Mouse (Mus musculus) large intestine, adult 2 months (tissue): ENCODE results near the gene Zfp462. TPM values are rescaled to one million over a fixed set of nuclear protein-coding genes. Genes with fewer than 3 reads are reported as not detected.

Experiments
- DNase-seq: peaks from one replicate; pipeline ENCODE4 v3.0.0-alpha.2; 2012; ENCODE audit warnings: low read depth, low spot score
- WGBS: fragments of 180-500 bp; shearing (Covaris S2); methylation state at CpG from one replicate; pipeline ENCODE4 v1.1.7; 2018; 5-methylcytosine and 5-hydroxymethylcytosine counted together
- polyA plus RNA-seq: library from polyadenylated mRNA; depleted of rRNA; stranded (reverse); fragments of >200 nt; gene quantifications from 2 replicates; pipeline ENCODE4 v1.2.3, GENCODE M21; 2012

Gene Zfp462
- polyA plus RNA-seq, 1 experiment, result 3.5 TPM

DNA sequence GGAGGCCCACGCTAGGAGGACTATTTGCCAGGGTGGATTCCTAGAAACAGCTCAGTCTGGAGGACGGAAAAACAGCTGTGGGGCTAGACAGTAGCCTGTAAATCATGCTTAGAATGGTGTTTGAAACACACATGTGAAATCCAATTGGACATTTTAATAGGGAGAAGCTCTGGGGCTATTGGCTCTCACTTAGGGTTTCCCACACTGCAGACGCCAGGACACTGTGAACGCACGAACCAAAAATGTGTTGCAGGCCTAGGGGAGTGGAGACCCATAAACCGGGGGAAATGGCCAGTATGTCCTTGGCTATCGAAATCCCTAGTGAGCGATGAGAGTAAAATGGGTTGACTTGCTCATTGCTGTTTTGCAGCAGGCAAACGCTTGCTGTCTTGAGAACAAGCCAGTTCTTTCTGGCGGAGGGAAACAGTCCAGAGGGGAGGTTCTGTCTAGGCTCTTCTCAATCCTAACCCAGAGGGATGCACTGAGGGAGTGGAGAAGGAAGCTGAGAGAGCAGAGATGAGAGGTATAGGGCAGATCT lies 81.3 kb downstream of the Zfp462 start:
- WGBS, result 70% methylated on average over 10 of the region's 10 CpGs

DNA sequence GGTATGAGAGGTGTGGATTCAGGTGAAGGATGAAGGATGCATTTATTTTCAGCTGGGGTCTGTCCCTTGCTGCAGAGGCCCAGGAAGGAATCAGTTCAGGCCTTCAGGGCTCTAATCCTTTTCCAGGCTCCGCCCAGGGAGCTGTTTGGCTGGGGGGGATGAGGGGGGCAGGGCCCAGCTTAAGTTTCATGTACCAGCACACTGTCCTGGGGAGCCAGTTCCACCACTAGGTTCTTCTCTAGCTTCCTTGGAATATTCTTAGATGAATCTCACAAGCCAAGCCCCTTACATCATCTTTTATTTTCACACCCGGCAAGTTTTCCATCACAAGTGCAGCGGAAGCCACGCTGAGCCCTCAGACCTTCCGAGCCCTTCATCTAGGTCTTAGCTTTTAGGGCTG lies 85.6 kb downstream of the Zfp462 start:
- 80% methylated on average over 5 of the region's 5 CpGs for WGBS
- DNase-seq, result no peak

More for the DNA sequence above, 81.3 kb downstream of the Zfp462 start:
- DNase-seq, result no peak

DNA sequence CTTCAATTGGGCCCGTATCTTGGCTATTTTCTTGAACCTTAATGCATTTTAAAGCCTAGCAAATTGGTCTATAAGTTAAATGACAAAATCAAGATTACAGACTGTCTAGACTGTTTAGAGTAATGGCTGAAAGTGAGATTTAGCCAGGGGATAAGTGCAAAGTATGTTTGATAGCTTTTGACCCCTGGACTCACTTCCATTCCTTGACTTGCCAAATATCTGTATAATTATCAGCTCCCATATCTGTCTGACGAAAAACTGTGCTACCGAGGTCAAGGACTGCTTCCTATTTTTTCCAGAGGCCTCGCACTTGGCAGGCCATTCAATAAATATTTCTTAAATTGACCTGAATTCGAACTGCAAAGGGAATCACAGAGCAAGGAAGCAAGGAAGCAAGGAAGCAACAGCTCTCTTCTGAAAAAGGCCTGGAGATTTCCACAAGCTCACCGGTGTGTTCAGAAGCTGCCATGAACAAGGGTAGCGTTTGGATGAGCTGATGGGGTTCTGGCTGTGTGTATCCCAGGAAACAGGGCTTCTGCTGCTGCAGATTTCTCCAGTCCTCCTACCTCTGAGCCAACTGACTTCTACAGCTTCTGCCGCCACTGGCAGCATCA lies 87.6 kb downstream of the Zfp462 start:
- no peak for DNase-seq
- WGBS, result 58% methylated on average over 8 of the region's 8 CpGs

DNA sequence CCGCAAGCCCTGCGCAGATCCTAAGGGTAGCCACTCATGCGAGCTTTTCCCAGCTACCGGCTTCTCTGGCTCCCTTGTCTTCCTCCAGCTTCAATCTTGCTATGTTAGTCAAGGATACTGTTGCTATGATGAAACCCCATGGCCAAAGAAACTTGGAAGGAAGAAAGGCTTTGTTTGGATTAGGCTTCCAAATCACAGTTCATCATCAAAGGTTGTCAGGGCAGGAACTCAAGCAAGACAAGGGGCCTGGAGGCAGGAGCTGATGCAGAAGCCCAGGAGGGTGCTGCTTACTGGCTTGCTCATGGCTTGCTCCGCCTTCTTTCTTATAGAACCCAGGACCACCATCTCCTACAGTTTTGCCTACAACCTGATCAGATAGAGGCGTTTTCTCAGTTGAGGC lies 88.6 kb downstream of the Zfp462 start:
- WGBS, result 80% methylated on average over 6 of the region's 6 CpGs
- no peak for DNase-seq

DNA sequence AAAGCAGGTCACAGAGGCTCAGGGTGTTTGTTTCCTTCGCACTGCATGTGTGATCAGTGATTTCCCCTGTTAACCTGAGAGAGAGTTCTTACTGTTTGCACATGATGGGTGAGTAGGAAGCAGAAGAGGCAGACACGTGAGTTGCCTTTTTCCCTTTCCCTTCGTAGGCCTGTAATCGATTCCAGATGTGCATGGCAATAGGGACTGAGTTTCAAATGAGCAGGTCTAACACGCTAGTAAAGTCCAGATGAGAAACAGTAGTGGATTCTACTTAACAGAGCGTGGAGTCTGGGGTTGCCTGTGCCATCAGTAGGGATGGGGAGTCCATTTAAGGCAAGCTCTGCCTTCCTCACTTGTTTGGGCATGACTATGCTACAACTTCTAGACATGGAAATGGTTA lies 93.3 kb downstream of the Zfp462 start:
- 93% methylated on average over 6 of the region's 6 CpGs for WGBS
- no peak for DNase-seq

DNA sequence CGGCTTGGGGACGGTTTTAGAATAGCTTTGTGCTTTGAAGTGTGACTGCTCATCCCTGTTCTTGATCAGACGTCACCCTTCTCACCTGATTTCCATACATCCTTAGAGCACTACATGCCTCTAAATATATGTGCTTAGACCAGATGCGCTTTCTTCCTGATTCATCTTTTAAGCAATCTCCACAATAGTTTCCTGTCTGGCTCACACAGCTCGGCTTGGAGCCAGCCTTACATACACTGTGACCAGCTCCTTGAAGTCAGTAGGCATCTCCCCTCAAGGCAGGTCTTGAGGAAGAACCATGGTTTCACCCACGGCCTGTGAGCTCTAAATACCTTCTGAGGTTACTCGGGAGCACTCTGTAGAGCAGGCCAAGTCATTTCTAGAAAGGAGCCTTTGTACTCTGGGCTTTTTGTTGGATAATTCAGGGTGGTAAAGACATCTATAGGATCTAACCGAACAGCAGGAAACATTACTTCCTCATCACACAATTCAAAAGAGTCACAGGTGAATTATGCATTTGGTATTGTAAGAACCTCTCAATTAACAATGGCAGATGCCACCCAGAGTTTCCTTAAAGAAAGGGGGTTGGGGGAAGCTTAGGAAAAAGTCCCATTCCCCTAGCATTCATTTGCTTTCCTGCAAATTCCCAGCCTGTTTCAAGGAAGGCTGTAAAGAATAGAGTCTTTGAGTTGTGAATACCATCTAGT lies 95.6 kb downstream of the Zfp462 start:
- 54% methylated on average over 8 of the region's 8 CpGs for WGBS
- DNase-seq, result no peak

DNA sequence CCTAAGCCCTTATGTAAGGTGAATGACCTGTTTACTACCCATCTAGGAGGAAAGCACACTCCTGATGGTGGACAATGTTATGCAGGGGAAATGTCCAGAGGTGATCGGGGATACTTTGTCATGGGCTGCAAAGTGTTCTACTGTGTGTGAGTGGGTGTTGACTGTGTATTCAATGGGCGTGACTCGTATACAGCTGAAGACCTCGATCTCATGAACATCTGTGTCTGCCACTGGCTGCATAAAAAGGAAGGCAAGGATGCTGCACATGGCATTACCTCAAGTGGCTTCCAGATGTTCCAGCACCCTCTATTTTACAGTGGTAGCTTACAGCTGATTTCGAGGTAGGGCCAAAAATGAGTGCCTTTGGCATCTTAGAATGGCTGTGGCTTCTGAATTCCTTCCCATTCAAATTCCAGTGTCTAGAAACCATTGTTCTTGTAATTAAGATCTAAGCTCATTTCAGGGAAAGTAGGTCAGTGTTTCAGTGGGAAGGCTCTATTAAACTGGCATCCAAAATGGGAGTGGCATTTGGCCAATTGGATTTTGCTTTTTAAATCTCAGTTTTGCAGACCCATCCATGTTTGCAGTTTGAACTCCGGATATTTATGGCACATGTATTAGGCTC lies 96.4 kb downstream of the Zfp462 start:
- no peak for DNase-seq
- WGBS, result 68% methylated on average over 6 of the region's 6 CpGs

DNA sequence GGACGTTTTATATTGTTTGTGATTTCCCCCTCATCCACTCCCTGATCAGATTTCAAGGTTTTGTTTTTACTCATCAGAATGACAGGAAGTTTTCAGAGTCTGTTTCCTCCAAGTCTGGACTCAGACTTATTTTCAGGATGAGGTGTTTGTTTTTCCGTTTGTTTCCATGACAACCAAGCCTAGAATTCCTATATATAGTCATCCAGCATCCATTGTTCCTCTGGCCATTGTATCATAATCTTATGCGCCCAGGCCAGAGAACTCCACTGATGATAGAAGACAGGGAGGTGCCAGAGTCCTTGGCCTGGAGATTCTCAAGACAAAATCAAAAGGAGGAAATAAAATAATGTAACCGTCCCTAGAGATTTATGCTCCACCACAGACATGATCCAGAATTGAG lies 97.7 kb downstream of the Zfp462 start:
- 65% methylated on average over 4 of the region's 4 CpGs for WGBS
- DNase-seq, result no peak

DNA sequence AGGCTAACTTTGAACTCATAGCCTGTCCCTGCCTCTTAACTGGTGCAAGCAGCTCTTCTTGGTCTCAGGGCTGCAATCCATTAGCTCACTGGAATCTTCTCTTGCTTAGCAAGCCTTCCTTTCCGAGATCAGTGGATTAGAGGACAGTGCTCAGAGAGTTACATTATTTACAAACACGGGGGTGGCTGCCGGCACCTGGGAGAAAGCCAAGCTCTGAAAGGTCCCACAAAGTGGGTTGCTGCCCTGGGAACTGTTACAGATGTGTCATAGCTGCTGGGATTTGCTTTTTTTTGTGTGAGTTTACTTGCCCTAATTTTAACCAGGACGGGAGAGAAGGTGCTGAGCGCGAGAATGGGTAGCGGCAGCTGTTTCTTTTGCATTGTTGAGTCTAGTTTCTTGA lies 102.4 kb downstream of the Zfp462 start:
- DNase-seq, result no peak
- 68% methylated on average over 7 of the region's 7 CpGs for WGBS

DNA sequence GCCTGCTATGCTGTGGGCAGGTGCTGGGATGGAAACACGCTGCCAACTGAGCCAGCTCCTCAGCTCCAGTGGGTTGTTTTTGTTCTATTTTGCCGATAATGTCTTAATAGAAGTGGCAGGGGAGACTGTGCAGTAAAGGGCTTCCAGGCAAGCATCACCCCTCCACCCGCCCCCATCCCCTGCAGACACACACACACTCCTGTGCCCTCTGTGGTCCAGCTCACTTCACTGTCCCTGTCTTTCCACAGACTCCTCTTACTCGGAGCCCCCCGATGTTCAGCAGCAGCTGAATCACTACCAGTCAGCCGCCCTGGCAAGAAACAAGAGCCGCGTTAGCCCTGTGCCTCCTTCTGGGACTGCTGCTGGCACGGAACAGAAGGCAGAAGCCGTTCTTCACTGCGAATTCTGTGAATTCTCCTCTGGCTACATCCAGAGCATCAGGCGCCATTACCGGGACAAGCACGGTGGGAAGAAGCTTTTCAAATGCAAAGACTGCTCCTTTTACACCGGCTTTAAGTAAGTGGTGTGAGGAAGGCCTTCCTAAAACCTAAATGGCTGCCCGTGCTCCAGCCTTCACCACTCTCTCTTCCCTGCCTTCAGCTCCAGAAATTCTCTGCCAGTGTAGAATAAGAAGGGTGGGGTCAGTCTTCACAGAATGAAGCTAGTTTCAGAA lies 105.2 kb downstream of the Zfp462 start:
- WGBS, result 87% methylated on average over 16 of the region's 16 CpGs
- no peak for DNase-seq

DNA sequence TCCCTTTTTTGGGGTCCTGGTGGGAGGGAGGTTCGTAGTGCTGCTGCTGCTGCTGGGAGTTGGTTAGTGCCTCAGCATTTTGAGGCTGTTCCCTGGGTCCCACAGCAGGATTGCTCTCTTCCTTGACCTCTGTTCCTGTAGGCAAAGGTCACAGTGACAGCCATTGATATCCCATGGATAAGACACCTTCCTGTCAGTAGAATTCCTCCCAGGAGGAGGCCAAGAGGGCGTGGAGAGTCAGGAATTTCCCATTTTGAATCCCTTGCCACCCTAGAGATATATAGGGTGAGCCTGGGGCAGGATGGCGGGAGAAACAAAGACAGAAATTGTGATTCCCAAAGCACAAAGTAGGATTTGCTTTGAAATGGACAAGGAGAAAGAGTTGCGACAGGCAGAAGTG lies 106.5 kb downstream of the Zfp462 start:
- 93% methylated on average over 4 of the region's 4 CpGs for WGBS
- DNase-seq, result no peak

DNA sequence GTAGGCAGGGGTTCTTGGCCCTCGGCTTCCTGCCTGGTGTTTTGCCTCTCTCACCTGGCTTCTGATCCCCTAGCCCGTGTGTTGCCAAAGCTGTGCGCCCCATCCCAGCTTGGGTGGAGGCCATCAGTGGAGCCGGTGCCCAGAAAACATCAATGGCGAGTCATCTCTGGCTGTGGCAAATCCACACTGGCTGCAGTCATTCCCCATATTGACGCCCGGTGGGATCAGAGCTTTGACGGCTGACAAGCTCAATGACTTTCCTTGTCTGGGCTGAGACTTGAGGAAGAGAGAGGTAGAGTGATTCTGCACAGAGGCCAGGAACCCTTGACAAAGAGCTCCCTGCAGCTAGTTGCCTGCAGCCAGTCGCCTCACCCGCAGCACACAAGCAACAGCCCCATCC lies 107.8 kb downstream of the Zfp462 start:
- 91% methylated on average over 10 of the region's 10 CpGs for WGBS
- no peak for DNase-seq

DNA sequence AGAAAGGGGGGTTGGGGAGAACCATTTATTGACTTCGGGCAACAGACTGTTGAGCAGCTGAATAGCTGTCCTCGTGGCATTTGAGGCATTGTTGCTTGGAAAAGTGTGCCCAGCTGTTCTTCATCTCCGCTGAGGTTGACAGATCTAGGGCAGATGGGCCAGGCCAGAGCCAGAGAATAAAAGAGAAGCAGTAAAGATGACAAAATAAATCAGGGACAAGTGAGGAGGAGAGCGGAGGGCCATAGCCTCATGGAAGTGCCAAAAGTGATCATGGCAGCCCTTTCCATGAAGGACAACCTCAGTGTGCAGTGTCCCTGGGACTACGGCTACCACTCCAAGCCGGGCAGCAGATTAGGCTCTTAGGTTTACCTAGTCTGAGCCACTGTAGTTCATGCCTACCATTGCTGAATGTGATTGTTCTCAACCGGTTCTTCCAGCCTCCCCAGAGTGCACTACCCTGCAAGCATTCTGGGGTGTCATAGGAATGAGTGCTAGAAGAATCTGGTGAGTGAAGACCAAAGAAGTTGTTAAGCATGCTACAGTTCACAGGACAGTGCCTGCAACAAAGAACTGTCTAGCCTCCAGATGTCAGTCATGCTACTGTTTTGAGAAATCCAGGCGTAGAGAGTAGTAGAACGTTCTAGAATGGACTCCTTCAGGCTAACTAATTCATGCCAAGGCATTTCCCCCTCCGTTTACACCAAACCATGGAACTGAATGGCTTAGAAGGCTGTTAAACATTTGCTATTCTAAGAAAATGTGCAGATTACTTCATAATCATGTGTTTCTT lies 113.0 kb downstream of the Zfp462 start:
- 75% methylated on average over 10 of the region's 10 CpGs for WGBS
- DNase-seq, result no peak

DNA sequence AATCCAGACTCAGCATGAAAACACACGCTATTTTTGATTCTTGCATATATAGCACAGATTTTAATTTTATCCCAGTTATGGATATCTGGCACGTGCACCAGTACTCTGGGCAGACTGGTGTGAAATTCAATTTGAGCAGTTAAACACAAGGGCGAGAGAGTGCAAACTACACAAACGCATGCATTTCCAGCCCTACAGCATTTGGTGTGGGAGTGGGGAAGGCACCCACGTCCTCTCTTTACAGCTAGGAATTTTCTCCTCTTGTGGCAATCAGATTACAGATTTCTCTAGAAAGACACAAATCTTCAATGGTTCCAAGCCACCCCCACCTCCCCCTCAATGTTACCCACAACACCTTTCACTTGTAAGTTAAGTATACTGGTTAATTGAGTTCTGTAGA lies 114.1 kb downstream of the Zfp462 start:
- DNase-seq, result no peak
- 85% methylated on average over 5 of the region's 5 CpGs for WGBS

DNA sequence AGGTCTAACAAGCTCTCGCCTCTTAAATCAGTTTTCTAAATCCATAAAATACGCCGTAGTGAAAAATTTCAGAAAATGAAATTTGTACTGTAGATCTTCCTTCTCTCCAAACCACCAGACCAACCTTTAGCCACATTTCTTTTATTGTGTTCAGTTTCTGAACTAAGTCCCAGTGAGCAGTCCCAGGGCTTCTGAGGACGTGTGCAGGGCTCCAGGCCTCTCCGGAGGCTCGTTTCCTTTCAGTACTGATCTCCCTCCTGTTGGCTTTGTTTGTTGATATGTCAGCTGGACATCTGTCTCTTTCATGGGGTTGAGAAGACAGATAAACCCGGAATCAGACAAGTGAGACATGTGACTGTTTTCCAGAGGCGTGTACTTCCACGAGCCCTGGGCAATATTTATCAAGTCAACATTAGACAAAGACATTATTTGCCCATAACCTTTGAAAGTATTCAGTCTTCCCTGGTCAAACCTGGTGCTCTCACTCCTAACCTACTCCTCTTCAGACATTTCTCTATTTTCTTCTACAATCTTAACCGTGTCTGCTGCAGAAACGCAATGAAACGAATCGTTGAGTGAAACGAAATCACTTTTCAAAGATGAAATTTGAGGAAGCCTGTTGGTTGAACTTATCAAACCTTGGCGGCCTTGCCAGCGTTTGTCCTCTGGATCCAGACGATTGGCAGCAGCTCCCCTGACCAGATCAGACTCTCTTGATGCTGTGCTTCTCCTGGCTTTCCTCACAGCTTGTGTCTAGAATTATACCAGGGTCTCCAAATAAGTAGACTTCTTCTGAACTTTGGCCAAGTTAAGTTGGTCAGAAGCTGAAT lies 121.7 kb downstream of the Zfp462 start:
- 72% methylated on average over 17 of the region's 17 CpGs for WGBS

DNA sequence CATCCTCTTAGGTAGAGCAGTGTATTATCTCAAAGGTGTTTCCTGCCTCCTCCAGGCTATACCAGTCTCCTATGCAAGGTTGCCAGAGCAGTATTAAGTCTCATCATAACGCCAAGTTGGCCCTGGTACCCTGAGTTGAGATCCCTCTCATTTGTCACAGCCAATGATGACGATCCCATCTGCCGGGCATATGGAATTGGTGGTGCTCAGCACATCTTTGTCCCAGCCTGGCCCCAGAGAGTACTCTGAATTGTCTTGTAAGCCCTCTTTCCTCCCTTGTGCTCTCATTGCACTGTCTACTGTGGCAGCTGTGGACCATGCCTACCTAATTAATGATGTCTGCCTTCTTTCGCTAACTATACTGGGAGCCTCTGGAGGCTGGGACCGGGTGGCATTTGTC lies 126.7 kb downstream of the Zfp462 start:
- WGBS, result 92% methylated on average over 5 of the region's 5 CpGs
- no peak for DNase-seq

More for the DNA sequence above, 121.7 kb downstream of the Zfp462 start:
- DNase-seq, result peak; percentile 37

DNA sequence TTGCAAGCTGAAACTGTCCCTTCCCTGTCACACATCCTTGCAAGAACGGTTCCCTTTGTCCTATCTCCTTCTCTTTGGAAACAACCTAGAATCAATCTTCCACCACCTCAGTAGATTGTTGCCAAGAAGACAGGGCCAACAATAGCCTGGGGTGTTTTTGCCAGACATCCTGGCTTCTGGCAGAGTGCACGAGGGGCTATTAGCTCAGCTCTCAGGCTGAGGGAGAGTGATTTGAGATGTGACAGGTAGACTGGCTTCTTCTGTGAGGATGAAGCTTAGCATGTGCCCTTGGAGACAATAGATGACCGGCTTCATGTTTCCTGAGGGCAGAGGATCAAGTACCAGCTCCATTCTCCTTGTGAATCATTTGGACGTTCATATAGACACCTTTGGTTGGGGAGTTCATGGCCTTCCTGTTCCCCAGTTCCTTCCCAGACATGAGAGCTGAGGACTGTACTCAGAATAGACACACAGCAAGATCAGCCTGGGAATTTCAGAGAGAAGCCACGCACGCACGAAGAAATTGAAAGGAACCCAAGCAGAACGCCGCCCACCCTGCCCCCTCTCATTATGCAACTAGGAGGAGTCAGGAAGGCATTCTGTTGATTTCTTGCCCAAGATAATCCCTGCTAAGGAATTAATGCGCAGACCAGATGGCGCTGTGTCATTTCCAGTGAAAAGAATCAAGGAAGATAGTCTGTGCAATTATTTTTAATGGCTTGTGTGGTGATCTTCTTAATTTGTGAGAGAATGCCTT lies 132.5 kb downstream of the Zfp462 start:
- WGBS, result 86% methylated on average over 11 of the region's 11 CpGs
- DNase-seq, result no peak
